Mouse (Mus musculus) forebrain, embryonic 14.5 days (tissue): ENCODE data around the gene Slc43a2. TPM values are rescaled to one million over a fixed set of nuclear protein-coding genes. Genes with fewer than 3 reads are reported as not detected.
A peak's percentile ranks its signal among the peaks of the same experiment; 100 is the strongest.

Experiments
- ATAC-seq: fragments of 200-750 bp; cut with Nextera tagmentation; 2 replicates; pipeline ENCODE4 v1.8.0; 2017; ENCODE audit warnings: mild to moderate bottlenecking, moderate library complexity
- DNase-seq: peaks from one replicate; pipeline ENCODE4 v3.0.0-alpha.2; 2015; ENCODE audit warnings: low spot score
- H3K27ac ChIP-seq: fragments of 300-500 bp; sonication (generic); 2 replicates; pipeline ENCODE4 v1.5.1; 2014; ENCODE audit warnings: low read depth, mild to moderate bottlenecking, control low read depth, low read length, moderate library complexity
- H3K27me3 ChIP-seq: fragments of 300-500 bp; sonication (generic); replicated peaks from 2 replicates; pipeline ENCODE4 v1.6.1; 2014; ENCODE audit warnings: low read length, control low read depth, mixed read lengths; ENCODE audit not compliant: control insufficient read depth, insufficient read depth
- H3K36me3 ChIP-seq: fragments of 300-500 bp; sonication (generic); 2 replicates; pipeline ENCODE4 v1.6.1; 2014; ENCODE audit warnings: low read length, control low read depth; ENCODE audit not compliant: control insufficient read depth, insufficient read depth
- H3K4me1 ChIP-seq: fragments of 300-500 bp; sonication (generic); 2 replicates; pipeline ENCODE4 v1.6.1; 2014; ENCODE audit warnings: antibody characterized with exemption, low read length, control low read depth; ENCODE audit not compliant: control insufficient read depth, insufficient read depth
- H3K4me2 ChIP-seq: fragments of 300-500 bp; sonication (generic); 2 replicates; pipeline ENCODE4 v1.6.1; 2014; ENCODE audit warnings: mild to moderate bottlenecking, control low read depth, low read length
- H3K4me3 ChIP-seq: fragments of 300-500 bp; sonication (generic); 2 replicates; pipeline ENCODE4 v1.5.1; 2014; ENCODE audit warnings: low read depth, low read length, control low read depth
- H3K9ac ChIP-seq: fragments of 300-500 bp; sonication (generic); 2 replicates; pipeline ENCODE4 v1.6.1; 2014; ENCODE audit warnings: mild to moderate bottlenecking, low read length, control low read depth, moderate library complexity
- H3K9me3 ChIP-seq: fragments of 300-500 bp; sonication (generic); replicated peaks from 2 replicates; pipeline ENCODE4 v1.6.1; 2016; ENCODE audit warnings: low read length, control low read depth, mixed read lengths; ENCODE audit not compliant: control insufficient read depth
- WGBS: fragments of 180-500 bp; shearing (Covaris S2); extraction: QIAGEN DNeasy Blood & Tissue Kit; methylation state at CpG from one replicate; pipeline ENCODE4 v1.1.7; 2014; 5-methylcytosine and 5-hydroxymethylcytosine counted together
- polyA plus RNA-seq: library from polyadenylated mRNA; unstranded; fragments of >200 nt; fragmentation: Nextera tagmentation; extraction: Ambion mirVana; gene quantifications from 2 replicates; pipeline ENCODE4 v1.2.1, GENCODE M21; 2014

Slc43a2 gene
- polyA plus RNA-seq, 1 experiment from 2014 or later: 6.5 TPM

- Histone ChIP-seq H3K4me2 (peak overlapping the region; percentile 98), H3K4me1 (peaks cover 10% of the 10 kb centered on the region; the same call in 1 of the 2 replicates), H3K9me3 (no peaks in the 10 kb centered on the region), H3K9ac (peak overlapping the region; percentile 26; the same call in 1 of the 2 replicates), H3K4me3 (no peak overlapping the region), H3K27me3 (no peaks in the 10 kb centered on the region), H3K36me3 (no peaks in the 10 kb centered on the region), H3K27ac (no peak overlapping the region)
- no peak for ATAC-seq
- DNase-seq: no peak
- 48% methylated on average over 4 of the region's 4 CpGs for WGBS
Observed at GRCm38 (mm10) chr11:75534286-75535033, 3.0 kb downstream of the Slc43a2 start.

- no peaks in the 10 kb centered on the region for H3K27me3 ChIP-seq
- DNase-seq (no peak), ATAC-seq (no peak)
- no peak overlapping the region for H3K27ac ChIP-seq
- 59% methylated on average over 13 of the region's 13 CpGs for WGBS
- no peaks in the 10 kb centered on the region for H3K36me3 ChIP-seq
- no peaks in the 10 kb centered on the region for H3K9me3 ChIP-seq
- H3K4me1 ChIP-seq: peaks cover 10% of the 10 kb centered on the region; the same call in 1 of the 2 replicates
- H3K4me3 ChIP-seq: no peak overlapping the region
- H3K4me2 ChIP-seq: peak overlapping the region; percentile 30
- H3K9ac ChIP-seq: peak overlapping the region; percentile 26; the same call in 1 of the 2 replicates
Observed at GRCm38 (mm10) chr11:75535106-75535795, 3.8 kb downstream of the Slc43a2 start.

GRCm38 (mm10) chr11:75536255-75537024 lies 4.9 kb downstream of the Slc43a2 start:
- Histone ChIP-seq H3K4me2 (no peak overlapping the region), H3K9me3 (no peaks in the 10 kb centered on the region), H3K36me3 (no peaks in the 10 kb centered on the region), H3K4me1 (peaks cover 13% of the 10 kb centered on the region), H3K27me3 (no peaks in the 10 kb centered on the region), H3K9ac (no peak overlapping the region), H3K4me3 (no peak overlapping the region), H3K27ac (no peak overlapping the region)
- DNase-seq (no peak), ATAC-seq (no peak)
- 92% methylated on average over 12 of the region's 12 CpGs for WGBS

GRCm38 (mm10) chr11:75537025-75537414 lies 5.5 kb downstream of the Slc43a2 start:
- Histone ChIP-seq H3K27ac (no peak overlapping the region), H3K4me3 (no peak overlapping the region), H3K4me1 (peaks cover 13% of the 10 kb centered on the region), H3K9ac (no peak overlapping the region), H3K9me3 (no peaks in the 10 kb centered on the region), H3K36me3 (no peaks in the 10 kb centered on the region), H3K4me2 (no peak overlapping the region), H3K27me3 (no peaks in the 10 kb centered on the region)
- ATAC-seq (no peak), DNase-seq (no peak)
- 95% methylated on average over 8 of the region's 8 CpGs for whole genome bisulfite sequencing

GRCm38 (mm10) chr11:75537491-75538183 lies 6.1 kb downstream of the Slc43a2 start:
- Histone ChIP-seq H3K9me3 (no peaks in the 10 kb centered on the region), H3K9ac (peak overlapping the region; percentile 32; the same call in 1 of the 2 replicates), H3K4me3 (no peak overlapping the region), H3K4me2 (no peak overlapping the region), H3K27me3 (no peaks in the 10 kb centered on the region), H3K4me1 (peaks cover 13% of the 10 kb centered on the region), H3K27ac (no peak overlapping the region), H3K36me3 (no peaks in the 10 kb centered on the region)
- no peak for ATAC-seq
- 50% methylated on average over 11 of the region's 11 CpGs for WGBS
- DNase-seq: no peak

GRCm38 (mm10) chr11:75538184-75538969 lies 6.9 kb downstream of the Slc43a2 start:
- H3K27me3 ChIP-seq: no peaks in the 10 kb centered on the region
- DNase-seq: no peak
- no peak overlapping the region for H3K4me3 ChIP-seq
- WGBS: 68% methylated on average over 9 of the region's 9 CpGs
- H3K27ac ChIP-seq: no peak overlapping the region
- H3K9ac ChIP-seq: peak overlapping the region; percentile 32; the same call in 1 of the 2 replicates
- peaks cover 7% of the 10 kb centered on the region for H3K4me1 ChIP-seq
- H3K4me2 ChIP-seq: no peak overlapping the region
- H3K9me3 ChIP-seq: no peaks in the 10 kb centered on the region
- ATAC-seq: no peak
- H3K36me3 ChIP-seq: no peaks in the 10 kb centered on the region

GRCm38 (mm10) chr11:75538970-75539299 lies 7.4 kb downstream of the Slc43a2 start:
- H3K4me3 ChIP-seq: no peak overlapping the region
- H3K36me3 ChIP-seq: no peaks in the 10 kb centered on the region
- 84% methylated on average over 13 of the region's 13 CpGs for WGBS
- H3K4me2 ChIP-seq: no peak overlapping the region
- no peak overlapping the region for H3K27ac ChIP-seq
- DNase-seq (no peak), ATAC-seq (no peak)
- H3K27me3 ChIP-seq: no peaks in the 10 kb centered on the region
- H3K4me1 ChIP-seq: peaks cover 7% of the 10 kb centered on the region
- H3K9me3 ChIP-seq: no peaks in the 10 kb centered on the region
- no peak overlapping the region for H3K9ac ChIP-seq

- Histone ChIP-seq H3K9ac (no peak overlapping the region), H3K27ac (no peak overlapping the region), H3K27me3 (no peaks in the 10 kb centered on the region), H3K36me3 (peaks cover 5% of the 10 kb centered on the region; the same call in 1 of the 2 replicates), H3K4me3 (no peak overlapping the region), H3K9me3 (no peaks in the 10 kb centered on the region), H3K4me2 (no peak overlapping the region), H3K4me1 (peaks cover 3% of the 10 kb centered on the region; the same call in 1 of the 2 replicates)
- DNase-seq (no peak), ATAC-seq (no peak)
- 84% methylated on average over 8 of the region's 8 CpGs for WGBS
Observed at GRCm38 (mm10) chr11:75540209-75540608, 8.7 kb downstream of the Slc43a2 start.
